Mouse (Mus musculus): ENCODE data around the gene Cd8a. TPM values are rescaled to one million over a fixed set of nuclear protein-coding genes. Genes with fewer than 3 reads are reported as not detected.

Gene Cd8a
- polyA plus RNA-seq, 1 experiment from 2014 or later = not detected

DNA sequence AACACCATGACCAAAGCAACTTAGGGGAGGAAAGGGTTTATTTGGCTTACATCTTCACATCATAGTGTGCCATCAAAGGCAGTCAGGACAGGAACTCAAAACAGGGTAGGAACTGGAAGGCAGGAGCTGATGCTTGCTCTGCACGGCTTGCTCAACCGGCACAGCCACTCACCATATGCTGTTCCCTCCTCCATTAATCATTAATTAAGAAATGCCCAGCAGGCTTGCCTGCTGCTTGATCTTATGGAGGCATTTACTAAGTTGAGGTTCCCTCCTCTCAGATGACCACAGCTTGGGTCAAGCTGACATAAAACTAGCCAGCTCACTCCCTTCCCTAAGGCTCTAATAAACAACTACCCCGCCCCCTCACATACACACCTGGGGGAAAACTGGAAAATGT is 48.9 kb downstream of the Cd8a start:
- H3K4me1 ChIP-seq (ENCODE audit: control insufficient read depth in 2 of 2, insufficient read depth in 2 of 2, low read length in 2 of 2) = no peaks in the 10 kb centered on the region

DNA sequence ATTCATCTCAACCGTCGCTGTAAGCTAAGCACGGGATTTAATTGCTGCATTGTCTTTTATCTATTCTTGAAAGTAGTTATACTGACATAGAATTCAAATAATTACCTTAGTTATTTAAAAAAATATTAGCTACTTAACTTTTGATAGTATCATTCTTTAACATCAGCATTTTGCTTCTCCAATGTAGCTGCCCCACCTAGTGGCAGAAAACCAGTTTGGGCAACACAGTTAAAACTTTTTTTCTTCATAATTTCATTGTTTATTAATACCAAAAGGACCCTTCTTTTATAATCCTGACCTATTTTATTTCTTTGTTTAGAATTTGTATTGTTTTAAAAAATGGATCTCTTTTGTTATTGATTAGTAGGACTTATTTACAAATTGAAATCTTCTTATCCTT is 49.9 kb downstream of the Cd8a start:
- H3K27ac ChIP-seq (replicated peaks in 1 of 2; ENCODE audit: control insufficient read depth in 1 of 2, insufficient read depth in 1 of 2, low read depth in 2 of 2, low read length in 2 of 2) = no peak overlapping the region

More for the DNA sequence above, 48.9 kb downstream of the Cd8a start:
- Histone ChIP-seq H3K9me3 (ENCODE audit: control insufficient read depth, low read length) (no peaks in the 10 kb centered on the region), H3K27ac (replicated peaks in 1 of 2; ENCODE audit: control insufficient read depth in 1 of 2, insufficient read depth in 1 of 2, low read depth in 2 of 2, low read length in 2 of 2) (no peak overlapping the region), H3K4me2 (ENCODE audit: low read length) (no peak overlapping the region), H3K27me3 (ENCODE audit: control insufficient read depth, insufficient read depth, low read length) (no peaks in the 10 kb centered on the region), H3K4me3 (ENCODE audit: control insufficient read depth in 1 of 2, insufficient read depth in 1 of 2, low read depth in 1 of 2, low read length in 2 of 2) (no peak overlapping the region), H3K9ac (ENCODE audit: low read length) (no peak overlapping the region), H3K36me3 (ENCODE audit: control insufficient read depth, insufficient read depth, low read length) (peaks cover 11% of the 10 kb centered on the region; the same call in 1 of the 2 replicates)
- whole genome bisulfite sequencing = 91% methylated on average over 3 of the region's 3 CpGs
- no peak for ATAC-seq (ENCODE audit: insufficient number of reproducible peaks, insufficient read depth, low FRiP score, low read depth)

DNA sequence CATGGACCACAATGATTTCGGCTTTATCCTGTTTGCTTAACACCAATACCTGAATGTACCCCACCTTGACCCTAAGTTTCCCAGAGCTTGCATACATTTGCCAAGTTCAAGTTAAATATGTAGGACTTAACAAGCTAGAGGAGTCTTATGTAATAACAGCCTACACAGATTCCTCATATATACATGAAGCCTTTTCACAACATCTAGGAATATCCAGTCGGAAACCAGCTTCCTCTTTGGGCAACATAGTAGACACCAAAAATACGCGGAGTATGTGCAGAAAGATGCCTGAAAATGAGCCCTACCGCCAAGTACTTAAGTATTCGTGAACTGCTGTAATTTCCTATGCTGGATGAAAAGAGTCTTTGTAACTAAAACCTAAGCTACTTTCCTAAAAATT is 52.5 kb downstream of the Cd8a start:
- Histone ChIP-seq H3K4me3 (ENCODE audit: control insufficient read depth in 1 of 2, insufficient read depth in 1 of 2, low read depth in 1 of 2, low read length in 2 of 2) (no peak overlapping the region), H3K36me3 (ENCODE audit: control insufficient read depth, insufficient read depth, low read length) (peaks cover 21% of the 10 kb centered on the region), H3K27me3 (ENCODE audit: control insufficient read depth, insufficient read depth, low read length) (no peaks in the 10 kb centered on the region), H3K9ac (ENCODE audit: low read length) (no peak overlapping the region), H3K27ac (replicated peaks in 1 of 2; ENCODE audit: control insufficient read depth in 1 of 2, insufficient read depth in 1 of 2, low read depth in 2 of 2, low read length in 2 of 2) (no peak overlapping the region), H3K9me3 (ENCODE audit: control insufficient read depth, low read length) (no peaks in the 10 kb centered on the region), H3K4me2 (ENCODE audit: low read length) (no peak overlapping the region), H3K4me1 (ENCODE audit: control insufficient read depth in 2 of 2, insufficient read depth in 2 of 2, low read length in 2 of 2) (no peaks in the 10 kb centered on the region)
- WGBS = 87% methylated on average over 6 of the region's 6 CpGs
- no peak for ATAC-seq (ENCODE audit: insufficient number of reproducible peaks, insufficient read depth, low FRiP score, low read depth)

More for the DNA sequence above, 49.9 kb downstream of the Cd8a start:
- WGBS = 92% methylated on average over 3 of the region's 3 CpGs
- Histone ChIP-seq H3K36me3 (ENCODE audit: control insufficient read depth, insufficient read depth, low read length) (peaks cover 20% of the 10 kb centered on the region), H3K4me2 (ENCODE audit: low read length) (no peak overlapping the region), H3K27me3 (ENCODE audit: control insufficient read depth, insufficient read depth, low read length) (no peaks in the 10 kb centered on the region), H3K9me3 (ENCODE audit: control insufficient read depth, low read length) (no peaks in the 10 kb centered on the region), H3K4me3 (ENCODE audit: control insufficient read depth in 1 of 2, insufficient read depth in 1 of 2, low read depth in 1 of 2, low read length in 2 of 2) (no peak overlapping the region), H3K4me1 (ENCODE audit: control insufficient read depth in 2 of 2, insufficient read depth in 2 of 2, low read length in 2 of 2) (no peaks in the 10 kb centered on the region), H3K9ac (ENCODE audit: low read length) (no peak overlapping the region)
- ATAC-seq (ENCODE audit: insufficient number of reproducible peaks, insufficient read depth, low FRiP score, low read depth) = no peak

DNA sequence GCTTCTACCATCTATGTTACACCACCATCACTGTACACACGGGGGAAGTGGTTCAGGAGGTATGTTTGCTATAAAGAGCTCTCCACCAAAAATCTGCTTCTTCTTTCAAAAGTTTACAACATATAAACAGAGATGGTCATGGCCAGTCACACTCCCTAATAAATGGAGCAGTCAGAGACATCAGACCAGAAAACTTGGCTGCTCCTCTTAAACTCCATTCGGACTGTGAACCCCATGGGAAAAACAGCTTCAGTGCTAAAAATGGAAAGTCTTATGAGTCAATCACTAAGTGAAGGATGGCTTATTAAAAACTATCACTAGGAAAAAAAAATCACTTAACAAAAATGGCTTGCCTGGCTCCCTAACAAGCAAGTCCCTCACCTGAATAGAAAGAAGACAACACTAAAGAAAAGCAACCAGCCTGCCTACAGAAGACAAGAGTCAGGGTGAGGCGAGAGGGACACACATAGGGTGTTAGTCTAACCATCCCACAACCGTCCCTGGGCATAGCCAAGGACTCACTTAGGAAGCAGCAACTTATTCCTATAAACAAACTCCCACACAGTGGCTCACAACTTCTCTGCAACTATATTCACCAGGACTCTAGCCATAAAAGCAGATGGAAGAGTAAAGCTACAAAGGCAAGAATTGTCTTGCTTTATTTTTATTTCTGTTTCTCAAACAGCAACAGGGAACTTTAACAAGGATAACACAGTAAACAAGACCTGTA is 54.9 kb downstream of the Cd8a start:
- no peak for ATAC-seq (ENCODE audit: insufficient number of reproducible peaks, insufficient read depth, low FRiP score, low read depth)
- Histone ChIP-seq H3K36me3 (ENCODE audit: control insufficient read depth, insufficient read depth, low read length) (peaks cover 21% of the 10 kb centered on the region), H3K4me3 (ENCODE audit: control insufficient read depth in 1 of 2, insufficient read depth in 1 of 2, low read depth in 1 of 2, low read length in 2 of 2) (no peak overlapping the region), H3K4me1 (ENCODE audit: control insufficient read depth in 2 of 2, insufficient read depth in 2 of 2, low read length in 2 of 2) (no peaks in the 10 kb centered on the region), H3K9ac (ENCODE audit: low read length) (no peak overlapping the region), H3K27me3 (ENCODE audit: control insufficient read depth, insufficient read depth, low read length) (no peaks in the 10 kb centered on the region), H3K4me2 (ENCODE audit: low read length) (no peak overlapping the region), H3K9me3 (ENCODE audit: control insufficient read depth, low read length) (no peaks in the 10 kb centered on the region), H3K27ac (replicated peaks in 1 of 2; ENCODE audit: control insufficient read depth in 1 of 2, insufficient read depth in 1 of 2, low read depth in 2 of 2, low read length in 2 of 2) (no peak overlapping the region)
- WGBS = 73% methylated on average over 4 of the region's 4 CpGs

Other genes starting within 250 kb of the Cd8a start
- gene Thnsl2, start 229.0 kb upstream of the Cd8a start, polyA plus RNA-seq (2014; fragmentation: Nextera tagmentation; extraction: Ambion mirVana) = 5.1 and 6.0 TPM in 2 replicates
- gene Fabp1, start 173.6 kb upstream of the Cd8a start, polyA plus RNA-seq (2014; fragmentation: Nextera tagmentation; extraction: Ambion mirVana) = not detected in 2 replicates
- 65.1 and 69.2 TPM in 2 replicates for gene Krcc1, start 101.8 kb upstream of the Cd8a start, polyA plus RNA-seq (2014; fragmentation: Nextera tagmentation; extraction: Ambion mirVana)
- gene Smyd1, start 51.2 kb upstream of the Cd8a start, polyA plus RNA-seq (2014; fragmentation: Nextera tagmentation; extraction: Ambion mirVana) = 136 and 147 TPM in 2 replicates
- 0.14 TPM in 1 of 2 replicates, not detected in the other for gene Cd8b1, start 50.6 kb upstream of the Cd8a start, polyA plus RNA-seq (2014; fragmentation: Nextera tagmentation; extraction: Ambion mirVana)
- gene Rmnd5a, start 67.2 kb downstream of the Cd8a start, polyA plus RNA-seq (2014; fragmentation: Nextera tagmentation; extraction: Ambion mirVana) = 7.4 and 8.6 TPM in 2 replicates
- 18.9 and 21.7 TPM in 2 replicates for gene Rnf103, start 120.5 kb downstream of the Cd8a start, polyA plus RNA-seq (2014; fragmentation: Nextera tagmentation; extraction: Ambion mirVana)
- 65.6 and 67.3 TPM in 2 replicates for gene Chmp3, start 170.4 kb downstream of the Cd8a start, polyA plus RNA-seq (2014; fragmentation: Nextera tagmentation; extraction: Ambion mirVana)

Data from heart, embryonic 14.5 days (tissue).